Mouse (Mus musculus): ENCODE results near the gene Pstk.
A peak's percentile ranks its signal among the peaks of the same experiment; 100 is the strongest.
"Not testable (repeated sequence)": the region's sequence is repeated elsewhere in the genome, so short reads cannot be mapped to it uniquely, and the experiment has no call there.

Gene Pstk

DNA sequence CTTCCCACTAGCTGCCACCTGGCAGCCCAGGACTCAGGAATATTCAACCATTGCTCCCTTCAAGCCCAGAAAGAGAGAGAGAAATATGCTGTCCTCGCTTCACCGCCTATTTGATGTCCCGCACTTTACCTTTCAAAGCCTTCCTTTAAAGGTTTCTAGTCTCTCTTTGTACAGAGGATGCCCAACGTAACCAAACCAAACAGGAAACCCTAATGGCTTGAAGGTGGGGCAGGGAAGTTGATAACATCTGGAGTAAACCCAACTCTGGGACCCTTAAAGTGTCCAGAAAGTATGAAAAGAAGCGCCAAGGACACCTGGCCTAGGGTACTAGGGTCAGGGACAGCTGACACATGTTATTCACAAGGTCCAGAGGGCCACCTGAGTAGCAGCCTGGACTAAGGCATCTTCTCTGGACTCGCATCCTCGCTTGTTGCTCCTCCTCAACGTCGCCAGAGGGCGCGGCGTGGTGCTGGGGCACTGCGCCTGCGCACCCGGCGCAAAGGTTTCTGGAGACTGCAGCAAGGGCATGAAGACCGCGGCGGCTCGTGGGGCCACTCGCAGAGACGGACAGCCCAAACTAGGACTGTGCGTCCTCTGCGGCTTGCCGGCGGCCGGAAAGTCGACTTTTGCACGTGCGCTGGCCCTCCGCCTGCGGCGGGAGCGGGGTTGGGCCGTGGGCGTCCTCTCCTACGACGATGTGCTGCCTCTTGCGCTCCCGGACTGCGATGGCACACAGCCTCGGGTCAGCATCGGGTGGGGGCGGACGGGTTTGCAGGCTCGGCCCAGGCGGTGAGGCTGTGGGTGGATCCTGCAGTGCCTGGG lies at the start of gene Pstk:
TSS of gene Pstk (plus strand) at position 494 of the 822 bp plus-strand sequence.
- DNase-seq = peak; percentile 92 to 94

DNA sequence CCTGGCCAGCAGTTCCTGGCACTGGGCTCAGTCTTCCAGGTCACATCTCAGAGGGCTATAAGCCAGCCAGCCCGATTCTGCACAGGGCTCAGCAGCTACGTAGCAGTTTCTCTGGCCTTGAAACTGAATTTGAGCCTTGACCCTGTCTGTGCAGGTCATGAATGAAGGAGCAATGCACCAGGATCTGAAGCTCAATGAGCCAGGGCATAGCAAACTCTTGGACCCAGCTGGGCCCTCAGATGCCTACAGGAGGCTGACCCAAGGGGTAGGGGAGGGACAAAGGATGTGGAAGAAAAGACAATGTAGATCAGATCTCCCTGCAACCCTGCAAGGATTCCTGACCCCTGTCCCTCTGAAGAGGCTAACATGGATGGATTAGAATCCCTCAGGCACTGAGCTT lies 48.7 kb upstream of the Pstk start, which contains the start of gene Cuzd1:
TSS of gene Cuzd1 (minus strand) at position 101 of the 400 bp plus-strand sequence.
- no peak for DNase-seq

DNA sequence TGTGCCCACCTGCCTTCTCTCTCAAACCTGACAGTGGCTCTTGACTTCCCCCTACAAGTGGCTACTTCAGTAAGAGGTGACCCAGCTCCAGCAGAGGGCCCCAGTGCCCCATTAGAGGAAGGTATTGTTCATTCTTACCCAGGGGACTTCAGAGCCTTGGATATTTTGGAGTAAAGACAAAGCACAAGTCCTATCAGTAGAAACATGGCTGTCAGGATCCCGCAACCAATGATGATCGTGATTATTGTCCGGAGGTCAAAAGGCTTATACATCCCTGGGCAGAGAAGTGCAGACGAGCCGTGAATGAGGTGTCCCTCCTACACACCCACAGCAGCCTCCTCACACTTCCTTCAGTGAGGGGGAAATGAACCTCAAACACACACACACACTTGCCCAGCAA lies 43.9 kb upstream of the Pstk start:
- DNase-seq = no peak

DNA sequence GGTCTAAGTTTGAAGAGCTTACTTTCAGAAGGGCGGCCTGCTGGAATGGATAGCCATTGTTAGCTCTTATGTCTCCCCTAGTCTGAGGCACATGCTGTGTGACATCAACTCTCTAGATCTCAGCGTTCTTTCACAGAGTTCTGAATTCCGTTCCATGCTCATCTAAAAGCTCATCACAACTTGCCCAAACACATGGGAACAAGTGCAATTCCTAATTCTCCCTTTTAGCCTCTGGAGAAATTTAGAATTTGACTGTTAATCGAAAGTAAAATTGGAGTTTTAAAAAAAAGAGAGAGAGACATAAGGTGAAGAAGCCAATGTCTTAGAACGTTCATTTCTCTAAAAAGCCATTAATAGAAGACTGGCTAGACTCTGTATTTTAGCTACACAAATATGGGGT lies 41.5 kb upstream of the Pstk start, which contains the start of gene Fam24b:
TSS of gene Fam24b (minus strand) at position 101 of the 400 bp plus-strand sequence.
- DNase-seq = no peak

DNA sequence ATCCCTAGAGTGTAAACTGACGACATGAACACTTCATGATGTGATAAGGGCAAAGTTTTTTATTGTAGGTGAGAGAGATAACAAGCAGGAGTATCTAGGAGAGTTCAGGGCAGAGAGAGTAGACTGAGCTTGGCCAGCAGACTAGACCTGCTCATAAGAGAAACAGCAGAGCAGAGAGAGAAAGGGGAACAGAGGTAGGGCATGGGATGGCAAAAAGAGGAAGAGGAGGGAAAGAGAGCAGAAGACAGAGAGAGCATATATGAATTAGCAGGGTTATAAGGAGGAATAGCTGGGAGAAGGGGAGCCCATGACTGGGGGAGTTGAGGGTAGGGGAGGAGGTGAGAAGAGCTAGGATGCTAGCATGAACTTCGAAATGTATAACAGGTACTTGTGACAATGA lies 39.3 kb upstream of the Pstk start:
- DNase-seq = no peak

DNA sequence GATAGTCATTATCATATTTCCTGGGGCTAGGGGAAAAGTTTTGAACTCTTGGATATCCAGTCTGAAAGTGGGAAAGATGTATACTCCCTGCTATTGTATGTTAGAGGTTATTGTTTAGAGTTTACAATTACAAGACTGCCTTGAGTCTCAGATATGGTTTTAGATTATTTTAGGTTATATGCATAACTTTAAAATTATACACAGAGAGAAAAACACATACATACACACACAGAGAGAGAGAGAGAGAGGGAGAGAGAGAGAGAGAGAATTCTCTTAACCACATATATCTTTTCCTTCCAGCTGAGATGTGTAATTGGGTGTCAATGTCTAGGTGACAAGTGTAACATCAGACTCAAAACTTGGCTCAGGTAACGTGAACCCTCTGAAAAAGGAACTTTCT lies 37.4 kb upstream of the Pstk start, which contains the start of gene Fam24a:
TSS of gene Fam24a (plus strand) at position 301 of the 400 bp plus-strand sequence.
- DNase-seq = no peak

DNA sequence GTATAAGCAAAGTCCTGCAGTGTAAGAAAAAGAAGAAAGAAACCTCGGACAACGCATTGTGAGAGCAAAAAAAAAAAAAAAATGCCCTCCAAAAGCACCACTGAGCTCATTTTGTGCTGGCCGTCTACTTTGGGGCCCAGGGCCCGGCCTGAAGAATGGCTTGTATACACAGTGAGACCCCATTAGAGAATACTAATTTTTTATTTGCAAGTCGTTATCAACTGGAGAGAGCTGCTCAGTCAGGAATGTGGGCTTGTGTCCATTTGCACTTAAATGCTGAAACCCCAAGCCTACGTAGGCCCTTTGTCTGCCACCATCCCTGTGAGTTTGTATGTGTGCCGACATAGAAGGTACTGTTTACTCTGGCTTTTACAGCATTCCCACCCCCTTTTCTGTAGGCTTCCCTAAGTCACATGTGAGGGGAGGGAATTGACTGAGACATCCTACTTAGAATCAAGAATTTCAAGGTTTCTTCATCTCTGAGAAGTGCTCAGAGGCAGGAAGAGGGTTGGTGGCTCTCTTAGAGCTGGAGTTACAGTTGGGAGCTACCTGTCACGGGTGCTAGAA lies 33.4 kb upstream of the Pstk start:
- DNase-seq = no peak

DNA sequence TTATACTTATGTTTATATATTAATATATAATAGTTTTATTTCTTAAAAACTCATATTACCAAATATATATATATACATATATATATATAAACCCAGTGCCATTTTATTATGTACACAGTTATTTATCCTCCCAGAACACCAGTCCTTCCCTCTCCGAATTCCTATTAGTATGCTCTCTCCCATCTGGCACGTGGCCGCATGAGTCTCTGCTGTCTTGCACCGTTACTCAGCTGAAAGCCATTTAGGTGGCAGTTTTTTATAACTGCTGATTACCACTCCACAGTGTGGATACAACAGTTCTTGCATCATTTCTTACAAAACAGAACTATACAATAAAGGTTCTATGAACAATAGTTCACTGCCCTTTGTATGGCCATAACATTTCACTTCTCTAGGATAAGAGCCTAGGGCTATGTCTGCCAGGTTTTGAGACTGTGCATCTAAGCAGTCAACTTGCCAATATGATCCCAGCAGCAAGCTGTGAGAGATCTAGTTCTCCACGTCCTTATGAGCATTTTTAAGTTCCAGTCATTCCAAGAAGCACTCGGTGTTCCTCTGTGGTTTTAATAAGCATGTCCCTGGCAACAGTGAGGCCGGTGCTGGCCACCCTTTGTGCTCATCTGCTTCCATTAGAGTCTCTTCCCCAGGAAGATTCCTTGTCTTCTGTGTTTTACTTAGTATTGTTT lies 24.9 kb upstream of the Pstk start:
- no peak for DNase-seq

DNA sequence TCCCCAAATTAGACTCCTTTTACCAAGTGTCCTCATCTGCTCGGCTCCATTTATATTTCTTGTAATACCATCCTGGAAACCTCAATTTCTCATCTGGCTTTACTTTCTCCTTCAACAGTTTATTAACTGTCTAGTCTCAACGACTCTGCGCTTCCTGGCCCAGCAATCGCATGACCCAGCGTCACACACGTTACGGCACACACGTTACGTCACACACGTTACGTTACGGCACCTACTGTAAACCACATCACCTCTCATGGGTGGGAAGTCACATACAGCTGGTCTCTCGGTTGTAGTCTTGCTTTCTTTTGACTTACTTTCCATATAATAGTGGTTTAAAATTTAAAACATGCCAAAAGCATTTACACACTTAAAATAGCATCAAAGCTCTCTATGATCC lies 14.8 kb upstream of the Pstk start:
- DNase-seq = no peak

DNA sequence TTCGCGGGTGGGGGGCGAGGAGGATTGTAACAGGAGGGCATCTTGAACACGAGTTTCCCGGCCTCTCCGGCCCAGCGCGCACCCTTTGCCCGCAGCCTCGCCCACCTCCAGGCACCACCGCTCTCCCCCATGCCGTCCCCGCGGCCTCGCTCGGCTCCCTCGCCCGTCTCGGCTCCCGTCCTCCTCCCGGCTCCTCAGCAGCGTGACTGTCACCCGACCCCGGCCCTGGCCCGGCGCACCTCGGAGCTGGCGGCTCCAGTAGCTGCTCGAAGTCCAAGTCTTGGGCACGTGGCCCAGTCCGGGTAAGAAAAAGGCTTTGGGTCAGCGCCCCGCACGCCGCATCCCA lies 8.7 kb upstream of the Pstk start:
- DNase-seq = no peak

DNA sequence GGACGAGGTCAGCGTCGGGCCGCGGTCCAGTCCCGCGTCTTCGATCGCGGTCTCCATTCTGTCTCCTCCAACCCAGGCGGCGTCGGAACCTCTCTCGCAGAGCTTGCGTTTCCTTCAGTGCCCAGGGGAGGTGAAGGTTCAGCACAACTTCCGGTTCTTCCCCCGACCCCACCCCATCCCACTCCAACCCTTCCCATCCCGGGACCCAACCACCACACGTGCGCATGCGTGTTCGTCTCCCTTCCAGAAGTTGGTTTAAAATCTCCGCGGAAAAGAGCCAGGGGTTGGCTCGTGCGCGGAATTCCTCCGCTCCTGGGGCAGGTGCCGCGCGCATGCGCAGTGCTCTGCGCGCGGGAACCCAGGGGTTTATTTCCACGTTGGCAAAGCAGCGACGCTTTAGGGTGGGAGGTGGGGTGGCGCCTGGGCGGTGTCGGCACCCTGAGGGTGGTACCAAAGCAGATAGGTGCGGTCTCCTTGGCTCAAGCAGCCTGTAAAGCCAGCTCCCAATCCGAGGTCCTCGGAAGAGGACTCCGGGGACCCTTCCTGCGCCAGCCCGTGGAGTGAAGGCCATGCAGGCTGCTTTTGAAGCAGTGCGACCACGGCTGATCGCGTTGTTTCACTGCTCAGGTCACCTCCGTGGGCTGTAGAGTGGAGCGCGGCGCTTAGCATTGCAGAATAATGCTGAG lies 8.2 kb upstream of the Pstk start, which contains the start of gene 2310057M21Rik:
TSS of gene 2310057M21Rik (minus strand) at position 145 of the 686 bp plus-strand sequence.
- peak; percentile 94 to 96 for DNase-seq

DNA sequence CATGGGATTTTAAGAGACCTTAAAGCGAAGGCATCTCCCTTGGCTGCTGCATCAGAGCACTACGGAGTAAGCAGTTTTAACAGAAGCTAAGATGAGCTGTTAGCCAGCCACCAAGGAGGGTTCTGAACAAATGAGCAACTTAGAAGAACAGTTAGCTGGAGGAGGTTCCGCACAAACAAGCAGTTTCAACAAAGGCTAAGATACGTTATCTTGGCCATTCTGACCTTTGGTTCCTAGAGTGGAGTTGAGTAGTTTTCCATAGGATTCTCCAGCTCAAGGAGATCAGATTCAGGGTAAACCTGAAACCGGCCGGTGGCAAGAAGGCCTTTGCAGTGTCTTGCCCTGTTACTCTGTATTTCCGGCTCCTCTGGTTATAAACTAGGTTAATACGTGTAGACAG lies 6.8 kb upstream of the Pstk start:
- DNase-seq = no peak

DNA sequence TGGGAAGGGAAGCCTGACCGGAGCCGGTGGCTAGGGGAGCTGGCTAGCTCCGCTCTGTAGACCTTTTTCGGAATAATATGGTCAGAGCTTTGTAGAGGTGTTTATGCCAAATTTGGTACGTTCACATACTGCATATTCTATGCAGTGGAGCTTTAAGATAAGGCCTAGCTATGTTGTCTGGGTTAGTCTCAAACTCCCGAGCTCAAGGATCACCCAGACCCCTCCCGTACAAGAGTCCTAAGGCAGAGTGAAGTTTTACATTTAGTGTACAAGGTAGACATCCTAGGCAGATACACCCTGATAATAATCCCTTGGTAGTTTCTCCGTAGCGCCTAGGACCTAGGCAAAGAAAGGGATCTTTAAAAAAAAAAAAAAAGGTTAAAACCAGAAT lies 524 bp downstream of the Pstk start:
- DNase-seq = no peak

DNA sequence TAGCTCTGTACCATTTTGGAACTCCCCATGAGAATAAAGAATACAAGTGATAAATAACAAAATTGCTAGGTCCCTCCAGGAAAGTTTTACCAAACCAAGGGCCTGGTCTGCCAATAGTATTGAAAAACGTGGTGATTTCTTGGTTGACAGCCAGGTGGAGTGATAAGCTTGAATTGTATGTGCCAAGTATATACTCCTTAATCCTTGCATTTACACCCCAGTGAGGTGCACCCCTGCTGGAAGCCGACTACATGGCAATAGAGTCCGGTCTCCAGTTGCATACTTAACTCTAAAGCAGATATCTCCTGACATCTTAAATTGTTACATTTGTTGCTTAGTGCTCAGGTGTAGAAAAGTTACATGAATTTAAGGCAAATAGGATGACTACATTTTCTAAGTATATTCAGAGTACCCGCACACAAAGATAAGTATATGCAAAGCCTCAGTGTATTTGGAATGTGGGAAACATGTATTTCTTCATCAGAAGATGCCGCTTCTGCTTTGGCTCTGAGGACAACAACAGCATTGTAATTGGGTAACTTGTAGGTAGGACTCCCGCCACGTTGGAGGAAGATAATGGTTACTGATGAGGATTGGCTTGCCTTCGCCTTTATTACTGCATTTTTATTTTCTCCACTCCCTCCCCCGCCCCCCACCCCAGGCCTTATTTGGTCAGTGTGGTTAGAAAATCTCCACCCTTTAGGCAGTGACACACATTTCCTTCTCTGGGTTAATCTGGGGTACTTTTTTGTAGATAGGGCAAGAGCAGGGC lies 1.1 kb downstream of the Pstk start:
- DNase-seq = no peak

DNA sequence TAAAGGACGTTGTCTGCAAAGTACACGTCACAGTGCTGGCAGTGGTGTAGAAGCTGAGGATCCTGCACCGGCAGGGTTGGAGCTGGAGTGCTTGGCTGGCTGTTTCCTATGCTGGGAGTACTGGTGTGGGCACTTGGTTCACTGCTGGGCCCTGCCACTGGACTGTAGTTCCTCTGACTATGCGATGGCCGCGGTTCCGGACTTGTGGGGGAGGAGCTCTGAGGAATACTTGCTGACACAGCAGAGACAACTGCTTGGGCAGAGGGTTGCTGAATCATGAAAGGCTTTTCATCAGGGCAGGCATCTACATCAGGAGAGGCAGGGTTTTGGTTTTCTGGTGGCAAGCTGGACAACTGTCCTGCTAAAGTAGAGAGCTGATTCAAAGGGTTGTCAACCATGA lies 20.8 kb downstream of the Pstk start:
- DNase-seq = not testable (repeated sequence)

DNA sequence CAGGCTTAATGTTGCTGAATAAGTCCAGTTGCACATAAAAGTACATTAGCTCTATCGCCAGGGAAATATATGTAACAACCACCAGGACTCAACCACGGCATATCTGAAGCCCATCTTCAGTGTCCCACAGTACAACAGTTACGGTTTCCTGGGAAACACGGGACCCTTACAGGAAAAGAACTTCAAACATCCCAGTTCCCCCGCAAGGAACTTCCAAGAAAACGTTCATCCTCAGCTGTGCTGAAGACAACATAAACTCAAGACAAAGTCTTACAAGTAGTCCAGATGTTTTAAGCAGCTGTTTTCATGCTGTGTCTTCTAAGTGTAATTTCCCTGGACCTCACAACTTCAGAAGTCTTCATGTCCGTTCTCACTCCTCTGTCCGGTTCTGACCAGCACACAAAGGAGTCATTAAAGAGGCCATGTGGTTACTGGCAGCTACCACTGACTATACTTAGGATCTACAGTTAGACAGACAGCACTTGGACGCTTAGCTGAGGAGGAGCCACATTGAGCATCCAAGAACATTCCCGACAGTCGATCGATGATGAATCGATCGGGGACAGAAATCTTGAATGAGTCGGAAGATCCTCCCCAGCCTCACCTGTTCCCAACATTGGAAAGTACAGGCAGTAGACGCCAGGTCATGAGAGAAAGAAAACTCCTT lies 38.5 kb downstream of the Pstk start:
- DNase-seq = no peak

DNA sequence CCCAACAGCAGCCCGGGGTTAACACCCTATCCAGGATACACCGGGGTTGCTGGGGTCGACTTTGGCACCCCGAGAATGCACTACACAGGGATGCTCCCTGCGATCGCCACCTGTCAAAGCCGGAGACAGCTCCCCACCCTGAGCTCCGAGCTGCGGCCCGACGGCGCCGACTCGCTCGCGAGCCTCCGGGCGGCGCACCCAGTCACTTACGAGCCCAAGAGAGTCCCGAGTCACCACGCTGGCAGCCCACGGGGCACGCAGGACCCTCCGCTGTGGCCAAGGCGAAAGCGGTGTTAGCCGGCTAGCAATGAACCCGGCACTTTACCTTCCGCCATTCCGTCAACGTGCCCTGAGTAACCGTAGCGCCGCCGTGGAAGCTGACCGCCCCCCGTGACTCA lies 39.0 kb downstream of the Pstk start:
- no peak for DNase-seq

DNA sequence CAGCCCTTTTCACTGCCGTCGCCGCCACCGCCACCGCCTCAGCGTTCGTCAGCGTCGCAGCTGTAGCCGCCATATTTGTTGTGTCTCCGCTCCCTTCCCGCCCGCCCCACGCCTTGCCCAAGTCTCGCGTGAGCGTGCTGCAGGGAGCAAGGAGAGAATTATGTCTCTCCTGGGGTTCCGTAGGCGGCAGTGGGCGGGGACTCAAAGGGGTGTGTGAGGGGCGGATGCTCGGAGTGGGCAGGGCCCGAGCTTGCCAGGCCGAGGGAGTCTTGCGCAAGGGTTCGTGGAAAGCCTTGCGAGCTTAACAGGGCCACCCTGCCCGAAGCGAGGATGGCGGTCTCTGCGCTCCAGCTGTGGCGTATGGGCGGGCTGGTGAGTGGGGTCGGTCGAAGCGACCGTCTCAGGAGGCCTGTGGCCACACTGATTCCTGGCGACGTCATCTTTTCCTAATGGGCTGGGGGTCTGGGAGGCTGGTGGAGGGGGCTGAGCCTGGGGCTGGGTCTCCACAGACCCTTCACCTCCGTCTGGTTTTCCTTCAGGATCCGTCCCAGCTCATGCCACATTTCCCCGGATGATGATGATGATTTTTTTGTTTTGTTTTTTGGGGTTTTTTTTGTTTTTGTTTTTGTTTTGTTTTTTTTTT lies 39.6 kb downstream of the Pstk start, which contains the start of the genes Ikzf5 and Acadsb:
TSS of gene Ikzf5 (minus strand) at position 106 of the 643 bp plus-strand sequence.
TSS of gene Acadsb (plus strand) at position 186 of the 643 bp plus-strand sequence.
- peak; percentile 99 to 100 for DNase-seq

DNA sequence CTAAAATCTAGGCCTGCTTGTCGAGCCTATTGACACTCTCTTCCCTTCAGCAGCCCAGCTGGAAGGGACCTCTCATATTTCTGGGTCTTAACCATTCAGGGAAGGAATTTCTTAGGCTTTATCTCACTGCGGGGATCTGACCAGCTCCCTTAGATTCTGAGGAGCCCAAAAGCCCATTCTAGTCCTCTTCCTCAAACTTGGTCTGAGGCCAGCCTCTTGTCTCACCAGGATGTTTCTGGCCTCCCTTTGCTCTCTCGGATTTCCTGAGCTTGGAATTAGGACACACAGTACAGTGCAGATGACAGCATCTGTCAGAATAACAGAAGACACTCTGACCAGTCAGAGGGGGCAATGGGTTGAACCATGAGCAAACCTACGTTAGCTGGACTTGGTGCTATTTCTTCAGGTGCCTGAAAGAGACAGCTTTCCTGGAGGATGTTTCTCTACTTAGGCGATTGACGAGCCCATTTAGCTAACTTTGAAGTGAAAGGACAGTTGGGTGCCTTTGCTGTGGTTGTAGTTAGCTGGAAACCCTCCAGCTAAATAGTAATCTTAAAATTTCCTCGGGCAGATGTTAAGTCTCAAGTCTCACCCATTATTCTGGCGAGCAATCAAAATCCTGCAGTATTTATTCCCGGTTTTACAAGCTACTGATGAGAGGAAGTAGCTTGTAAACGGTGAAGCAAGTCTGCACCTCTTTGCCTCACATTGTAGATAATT lies 40.4 kb downstream of the Pstk start:
- peak; percentile 49 to 52 for DNase-seq

DNA sequence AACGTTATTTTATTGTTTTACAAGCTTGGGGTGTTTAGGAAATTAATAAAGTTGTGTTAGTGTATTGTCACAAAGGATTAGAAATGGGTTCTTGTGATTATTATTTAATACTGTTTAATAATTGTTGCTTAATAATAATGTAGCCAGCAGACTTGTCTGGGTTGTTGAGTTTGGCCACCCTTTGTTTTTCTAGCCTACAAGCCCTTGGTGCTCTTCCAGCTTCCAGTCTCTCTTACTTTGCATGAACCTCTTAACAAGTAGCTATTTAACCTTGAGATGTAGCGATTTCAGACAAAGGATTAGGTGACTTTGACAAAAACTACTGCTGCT lies 41.0 kb downstream of the Pstk start:
- DNase-seq = no peak

DNA sequence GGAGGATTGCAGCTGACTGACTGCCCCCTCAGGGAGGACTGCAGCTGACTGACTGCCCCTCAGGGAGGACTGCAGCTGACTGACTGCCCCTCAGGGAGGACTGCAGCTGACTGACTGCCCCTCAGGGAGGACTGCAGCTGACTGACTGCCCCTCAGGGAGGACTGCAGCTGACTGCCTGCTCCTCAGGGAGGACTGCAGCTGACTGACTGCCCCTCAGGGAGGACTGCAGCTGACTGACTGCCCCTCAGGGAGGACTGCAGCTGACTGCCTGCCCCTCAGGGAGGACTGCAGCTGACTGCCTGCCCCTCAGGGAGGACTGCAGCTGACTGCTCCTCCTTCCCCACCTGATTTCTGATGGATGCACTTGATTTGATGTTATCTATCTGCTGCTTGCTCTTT lies 45.8 kb downstream of the Pstk start:
- DNase-seq = not testable (repeated sequence)

Data from lung, postnatal 4 days (tissue).